Mouse (Mus musculus): ENCODE data around the gene Amotl1. TPM values are rescaled to one million over a fixed set of nuclear protein-coding genes. Genes with fewer than 3 reads are reported as not detected.
"Not testable (repeated sequence)": the region's sequence is repeated elsewhere in the genome, so short reads cannot be mapped to it uniquely, and the experiment has no call there.

Gene Amotl1
- 10 to 100 TPM; 13.9 to 15.0 TPM for total RNA-seq (2021)
- long read RNA-seq, partial matches to known transcripts = 1 of 6 reads
- long read RNA-seq, other reads (novel, unspliced or antisense) = 5 of 6 reads

DNA sequence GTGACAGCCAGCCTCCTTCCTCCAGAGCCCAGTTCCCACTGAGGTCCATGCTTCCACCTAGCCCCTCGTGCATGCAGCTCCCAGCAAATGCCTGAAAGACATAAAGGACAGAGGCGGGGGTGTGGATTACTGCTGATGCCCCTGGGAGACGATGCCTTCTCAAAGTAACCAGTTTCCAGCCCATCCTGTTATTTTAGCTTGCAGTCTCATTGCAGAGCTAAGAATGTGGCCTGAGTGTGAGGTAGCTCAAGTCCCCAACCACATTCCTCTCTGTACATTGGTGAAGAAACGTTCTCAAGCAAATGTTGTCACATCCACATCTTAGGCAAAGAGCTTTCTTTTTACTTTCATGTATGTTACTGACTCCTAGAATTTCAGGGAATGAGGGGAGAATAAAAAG lies at the start of gene Amotl1:
Gene Amotl1 (minus strand): TSS at position 101 of the 400 bp plus-strand sequence.
- no peak for DNase-seq (ENCODE audit: low spot score in 2 of 2)

DNA sequence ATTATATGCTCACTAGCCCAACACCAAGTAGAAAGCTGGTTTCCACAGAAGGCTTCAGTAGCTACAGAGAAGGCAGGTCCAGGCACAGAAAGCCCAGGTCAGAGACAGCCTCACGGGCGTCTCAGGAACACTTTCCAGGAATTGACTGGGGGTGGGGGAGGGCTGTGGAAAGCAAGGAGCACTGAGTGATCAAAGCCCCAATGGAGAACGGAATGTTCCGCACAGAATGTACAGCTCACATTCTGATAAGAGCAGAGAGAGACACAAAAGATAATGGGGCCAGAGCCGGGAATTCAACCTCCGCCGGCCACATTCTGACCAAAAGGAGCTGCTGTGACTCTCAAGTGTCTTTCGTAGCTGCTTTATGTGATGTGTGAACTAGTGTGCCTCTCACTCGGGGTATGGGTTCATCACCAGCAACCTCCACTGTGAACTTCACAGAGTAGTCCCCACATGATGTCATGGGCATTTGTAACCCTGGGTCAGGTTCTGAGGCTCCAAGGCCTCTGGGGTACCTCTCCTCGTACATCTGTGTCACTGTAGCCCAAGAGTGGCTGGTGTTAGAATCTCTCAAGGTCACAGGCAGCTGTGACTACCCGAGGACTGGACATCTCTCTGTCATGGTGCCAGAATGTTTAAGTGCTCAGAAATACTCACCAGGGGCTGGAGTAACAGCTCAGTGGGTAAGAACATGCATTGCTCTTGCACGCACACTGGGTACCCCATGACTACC lies 44.7 kb upstream of the Amotl1 start:
- no peak for DNase-seq (ENCODE audit: low spot score in 2 of 2)

DNA sequence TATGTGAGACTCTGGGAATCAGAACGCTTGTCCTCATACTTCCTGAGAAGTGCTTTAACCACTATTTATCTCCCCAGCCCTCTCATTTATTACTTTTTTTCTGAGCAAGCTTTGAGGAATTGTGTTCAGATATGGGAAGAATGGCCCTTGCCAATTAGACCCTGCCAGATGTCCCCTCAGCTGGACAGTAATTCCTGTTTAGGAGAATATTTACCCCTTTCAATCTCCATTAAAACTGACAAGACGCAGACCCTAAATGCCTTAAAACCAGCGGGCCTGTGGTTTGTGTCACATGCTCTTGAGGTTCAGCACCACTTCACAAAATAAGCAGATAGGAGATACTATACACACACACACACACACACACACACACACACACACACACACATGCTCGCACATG lies 39.5 kb upstream of the Amotl1 start:
- DNase-seq (ENCODE audit: low spot score in 2 of 2) = no peak

DNA sequence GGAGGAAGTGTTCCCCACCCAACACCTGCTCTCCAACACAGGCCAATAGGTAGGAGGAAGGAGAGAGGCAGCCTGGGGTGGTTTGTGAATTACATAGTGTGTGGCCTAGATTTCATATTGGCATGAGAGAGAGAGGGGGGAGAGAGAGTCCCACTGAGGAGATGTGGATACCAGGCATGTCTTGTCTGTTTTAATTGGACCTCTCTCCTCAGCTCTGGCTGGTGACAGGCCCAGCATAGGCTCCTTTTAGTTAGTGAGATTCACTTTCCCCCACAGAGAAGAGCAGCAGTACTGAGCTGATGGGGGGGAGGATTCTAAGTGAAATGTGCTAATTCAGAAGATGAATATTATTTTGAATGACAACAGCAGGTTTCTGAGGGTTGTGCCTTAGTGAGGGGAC lies 37.9 kb upstream of the Amotl1 start:
- no peak for DNase-seq (ENCODE audit: low spot score in 2 of 2)

DNA sequence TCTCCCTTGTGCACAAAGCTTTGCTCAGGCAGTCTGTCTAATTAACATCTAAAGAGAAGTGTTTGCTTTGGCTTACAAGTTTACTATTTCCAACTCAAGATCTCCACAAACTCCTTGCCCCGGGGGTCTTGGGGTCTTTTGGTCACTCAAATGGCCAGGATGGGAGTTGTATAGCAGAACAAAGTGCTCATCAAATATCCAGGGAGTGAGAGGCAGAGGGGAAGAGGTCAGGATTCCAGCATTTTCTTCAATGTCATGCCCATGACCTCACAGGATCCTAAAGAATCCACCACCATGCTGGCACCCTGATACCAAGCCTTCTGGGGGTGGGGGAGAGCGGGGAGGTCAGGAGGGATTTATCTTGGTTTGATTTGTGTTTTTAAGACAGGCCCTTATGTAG lies 35.7 kb upstream of the Amotl1 start:
- no peak for DNase-seq (ENCODE audit: low spot score in 2 of 2)

DNA sequence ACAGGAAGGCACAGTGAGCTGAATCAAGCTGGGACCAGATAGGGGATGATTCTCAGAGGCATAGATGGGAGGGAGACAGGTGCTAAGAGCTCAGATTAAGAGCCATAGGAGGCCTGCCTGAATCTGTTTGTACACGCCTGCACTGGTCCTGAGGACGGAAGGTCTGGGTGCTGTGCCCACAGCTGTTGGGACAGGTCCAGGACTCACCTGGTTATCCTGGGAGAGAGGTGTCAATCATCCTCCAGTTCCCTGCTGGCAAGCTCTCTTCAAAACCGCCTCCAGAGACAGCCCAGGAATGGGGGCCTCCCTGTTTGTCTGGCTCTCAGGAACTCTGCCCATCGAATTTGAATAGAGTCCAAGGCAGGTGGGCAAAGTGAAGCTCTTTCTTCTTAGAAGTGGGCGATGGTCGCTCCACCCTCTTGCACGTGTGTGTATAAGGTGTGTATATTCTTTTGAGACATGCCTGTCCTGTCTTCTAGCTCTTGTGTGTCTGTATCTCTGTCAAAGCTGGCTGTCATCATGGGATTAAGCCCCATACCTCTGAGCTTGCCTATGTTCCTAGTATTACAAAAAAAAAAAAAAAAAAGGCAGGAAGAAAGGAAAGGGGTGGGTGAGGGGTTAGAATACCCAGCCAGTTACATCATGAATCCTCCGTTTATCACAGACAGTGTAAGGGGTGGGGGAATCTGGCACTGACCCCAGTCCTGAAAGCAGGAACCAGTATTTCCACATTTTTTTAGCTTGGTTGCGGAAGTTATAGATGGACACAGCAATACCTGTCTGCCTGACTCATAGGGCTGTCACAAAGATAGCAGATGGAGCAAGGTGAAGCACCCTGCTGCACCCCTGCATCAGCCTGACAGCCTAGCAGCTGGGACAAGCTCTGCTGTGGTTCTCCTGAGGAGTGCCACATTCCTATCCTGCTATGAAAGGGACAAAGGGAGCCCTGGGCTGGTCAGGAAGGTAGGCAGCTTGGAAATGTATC lies 31.1 kb upstream of the Amotl1 start:
- no peak for DNase-seq (ENCODE audit: low spot score in 2 of 2)

DNA sequence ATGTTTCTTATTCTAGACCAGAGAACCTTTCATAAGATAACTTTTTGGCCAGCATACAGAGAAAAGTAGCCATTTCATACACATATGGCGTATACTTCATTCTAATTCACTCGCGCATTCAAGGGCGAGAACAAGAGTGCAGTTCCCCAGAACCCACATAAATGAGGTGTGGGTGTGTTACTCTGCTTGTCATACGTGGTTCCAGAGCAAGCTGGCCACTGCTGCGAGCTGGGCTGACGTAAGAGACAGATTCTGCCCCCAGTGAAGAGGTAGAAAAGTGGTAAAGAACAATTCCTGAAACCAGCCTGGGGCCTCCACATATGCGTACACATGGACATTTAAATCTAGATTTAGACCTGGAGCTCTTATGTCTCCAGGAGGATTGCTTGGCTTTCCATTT lies 29.6 kb upstream of the Amotl1 start:
- DNase-seq (ENCODE audit: low spot score in 2 of 2) = no peak

DNA sequence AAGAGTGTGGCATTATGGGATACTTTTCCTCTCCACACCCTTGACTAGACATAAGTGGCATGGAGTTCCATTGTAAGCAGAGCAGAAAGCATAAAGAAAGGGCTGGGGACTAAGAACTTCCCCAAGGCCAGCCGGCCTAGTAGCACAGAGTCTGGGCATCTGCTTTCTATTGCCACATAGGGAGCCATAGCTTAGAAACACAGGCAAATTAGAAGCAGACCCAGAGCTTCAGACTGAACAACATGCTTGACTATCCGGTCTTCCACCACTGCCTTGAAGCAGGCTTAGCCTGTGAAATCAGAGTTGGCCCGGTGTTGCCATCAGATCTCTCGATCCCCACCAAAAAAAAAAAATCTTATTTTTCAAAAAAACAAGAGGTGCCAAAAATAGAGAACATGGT lies 28.3 kb upstream of the Amotl1 start:
- no peak for DNase-seq (ENCODE audit: low spot score in 2 of 2)

DNA sequence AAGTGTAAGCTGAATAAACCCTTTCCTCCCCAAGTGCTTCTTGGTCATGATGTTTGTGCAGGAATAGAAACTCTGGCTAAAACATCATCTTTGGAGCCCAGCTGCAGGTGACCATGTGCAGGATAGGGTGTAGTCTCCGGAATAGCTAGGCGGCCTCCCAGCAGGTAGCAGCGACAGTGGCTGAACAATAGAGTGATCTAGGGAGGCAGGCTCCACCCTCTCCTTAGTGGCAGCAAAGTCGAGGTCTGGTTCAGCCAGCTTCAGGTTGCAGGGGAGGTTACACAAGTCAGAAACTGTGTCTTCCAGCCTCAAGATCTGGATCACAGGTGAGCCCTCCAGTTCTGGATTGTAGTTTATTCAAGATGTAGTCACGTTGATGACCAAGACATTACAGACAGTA lies 27.1 kb upstream of the Amotl1 start:
- not testable (repeated sequence) for DNase-seq (ENCODE audit: low spot score in 2 of 2)

DNA sequence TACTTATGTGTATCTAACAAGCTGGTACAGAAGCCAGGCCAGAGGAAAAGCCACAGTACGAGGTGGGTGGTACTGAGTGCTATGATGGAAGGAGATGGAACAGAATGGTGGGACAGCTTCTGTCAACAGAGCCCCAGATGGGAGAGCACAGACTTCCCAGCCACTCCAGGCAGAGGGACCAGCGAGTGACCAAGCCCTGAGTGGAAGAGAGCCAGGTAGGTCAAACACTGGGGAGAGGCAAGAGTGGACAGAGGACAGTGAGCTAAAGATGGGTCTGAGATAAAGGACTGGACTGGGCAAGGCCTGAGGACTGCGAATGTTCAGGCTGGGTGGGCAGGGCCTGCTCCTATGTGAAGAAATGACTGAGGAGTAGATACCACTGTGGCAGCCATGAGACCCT lies 23.5 kb upstream of the Amotl1 start:
- no peak for DNase-seq (ENCODE audit: low spot score in 2 of 2)

DNA sequence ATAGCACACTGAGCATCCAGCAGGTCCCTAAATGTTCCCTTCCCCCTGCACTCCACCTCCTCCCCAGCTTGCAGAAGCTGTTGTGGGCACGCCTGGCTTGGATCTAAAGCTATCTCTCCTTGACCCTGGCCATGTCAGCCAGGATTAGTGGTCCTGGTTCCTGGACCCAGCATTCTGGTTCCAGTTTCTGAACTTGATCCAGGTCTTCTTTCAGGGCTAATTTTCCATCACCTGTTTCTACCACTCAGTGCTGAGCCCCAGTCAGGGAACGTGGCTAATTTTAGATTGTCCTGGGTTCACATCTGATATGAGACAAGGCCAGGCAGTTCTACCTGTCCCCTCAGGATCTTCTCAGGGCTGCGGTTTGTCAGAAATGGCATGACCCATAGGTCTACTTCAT lies 21.2 kb upstream of the Amotl1 start:
- no peak for DNase-seq (ENCODE audit: low spot score in 2 of 2)

DNA sequence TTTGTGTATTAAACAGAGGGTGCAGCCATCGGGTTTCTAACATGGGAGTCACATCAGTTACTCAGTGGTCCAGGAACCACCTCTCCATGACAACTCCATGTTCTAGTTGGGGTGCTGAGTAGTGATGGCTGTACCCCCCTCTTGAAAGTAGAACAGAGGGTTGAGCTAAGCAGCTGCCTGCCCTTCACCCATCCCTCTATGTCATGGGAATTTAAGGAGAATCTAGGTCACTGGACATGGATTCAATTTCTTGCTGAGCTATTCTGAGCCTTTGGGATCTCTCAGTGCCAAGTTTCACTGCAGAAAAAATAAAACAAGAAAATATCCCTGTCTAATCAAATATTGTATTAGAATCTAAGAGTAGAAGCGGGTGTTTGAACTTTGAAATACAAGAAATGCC lies 18.7 kb upstream of the Amotl1 start:
- no peak for DNase-seq (ENCODE audit: low spot score in 2 of 2)

DNA sequence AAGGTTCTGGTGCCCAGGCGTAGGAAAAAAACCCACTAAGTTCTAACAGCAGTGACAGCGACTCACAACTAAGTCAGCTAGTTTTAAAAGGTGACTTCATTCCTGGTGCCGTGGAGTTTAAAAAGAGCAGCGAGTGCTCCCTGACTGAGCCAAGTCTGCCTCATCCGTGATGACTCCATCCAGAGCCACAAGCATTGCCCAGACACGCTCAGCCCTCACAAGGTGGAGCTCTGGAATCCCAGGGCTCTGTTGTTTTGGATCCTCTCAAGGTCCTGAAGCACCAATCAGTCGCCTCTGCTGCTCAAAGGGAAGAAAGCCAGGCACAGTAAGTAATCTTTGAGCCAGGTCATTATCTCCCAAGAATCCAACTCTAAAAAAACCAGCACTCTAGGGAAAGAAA lies 18.0 kb upstream of the Amotl1 start:
- no peak for DNase-seq (ENCODE audit: low spot score in 2 of 2)

DNA sequence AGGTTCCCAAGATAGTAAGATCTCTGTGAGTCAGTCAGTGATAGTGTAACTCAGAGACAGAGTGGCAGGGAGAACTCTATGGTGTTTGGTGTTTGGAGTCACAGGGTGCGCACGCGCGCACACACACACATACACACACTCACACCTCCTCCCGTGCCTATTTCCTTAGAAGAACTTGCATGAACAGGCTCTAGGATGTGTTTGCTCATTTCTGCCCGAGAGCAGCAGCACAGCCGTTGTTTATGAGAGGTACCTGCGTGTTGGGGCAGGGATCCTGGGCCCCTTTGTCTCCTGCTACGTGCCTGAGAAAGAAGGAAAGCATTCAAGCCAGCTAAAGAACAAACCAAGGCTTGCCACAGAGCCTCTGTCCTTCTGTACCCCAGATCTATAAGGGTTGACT lies 17.3 kb upstream of the Amotl1 start:
- DNase-seq (ENCODE audit: low spot score in 2 of 2) = no peak

DNA sequence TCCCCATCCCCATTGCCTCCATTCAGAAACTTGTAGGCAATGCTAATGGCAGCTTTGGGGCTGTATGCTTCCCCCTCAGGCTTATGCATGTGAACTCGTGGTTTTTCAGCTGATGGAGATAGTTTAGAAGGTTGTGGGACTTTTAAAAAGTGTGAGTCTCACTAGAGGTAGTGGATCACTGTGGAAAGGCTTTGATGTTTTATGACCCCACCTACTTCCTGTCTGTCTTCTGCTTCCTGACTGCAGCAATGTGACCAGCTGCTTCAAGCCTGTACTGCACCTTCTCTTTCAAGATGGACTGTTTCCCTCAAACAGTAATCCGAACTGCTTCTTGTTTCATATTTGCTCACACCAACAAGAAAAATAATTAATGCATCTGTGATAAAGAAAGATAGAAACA lies 13.1 kb upstream of the Amotl1 start:
- no peak for DNase-seq (ENCODE audit: low spot score in 2 of 2)

DNA sequence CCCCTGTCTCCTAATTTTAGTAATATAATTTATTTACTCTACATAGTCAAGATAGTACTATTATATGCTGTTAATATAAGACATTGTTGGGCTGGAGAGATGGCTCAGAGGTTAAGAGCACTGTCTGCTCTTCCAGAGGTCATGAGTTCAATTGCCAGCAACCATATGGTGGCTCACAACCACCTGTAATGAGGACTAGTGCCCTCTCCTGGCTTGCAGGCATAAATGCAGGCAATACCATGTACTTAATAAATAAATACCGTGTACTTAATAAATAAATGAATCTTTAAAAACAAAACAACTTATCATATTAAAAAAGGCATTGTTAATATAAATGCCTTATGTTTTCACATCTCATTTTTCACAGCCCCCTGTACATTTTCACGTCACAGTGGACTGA lies 9.2 kb upstream of the Amotl1 start:
- no peak for DNase-seq (ENCODE audit: low spot score in 2 of 2)

DNA sequence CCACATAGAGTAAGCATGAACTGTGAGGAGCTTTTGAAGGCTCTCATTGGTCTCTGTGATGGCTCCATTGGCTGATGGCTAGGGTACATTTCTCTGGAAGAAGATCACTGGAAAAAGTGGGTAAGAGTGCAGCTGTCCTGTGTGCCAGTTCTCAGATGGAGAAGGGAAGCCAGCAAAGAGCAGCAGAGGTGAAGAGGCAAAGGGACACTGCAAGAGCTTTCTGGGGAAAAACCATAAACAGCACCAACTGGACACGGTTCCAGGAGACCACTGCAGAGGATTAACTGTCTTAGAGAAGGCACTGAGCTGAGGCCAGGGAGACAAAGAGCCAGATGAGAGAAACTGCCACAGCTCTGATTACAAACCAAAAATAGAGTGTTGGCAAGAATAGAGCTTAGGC lies 7.9 kb upstream of the Amotl1 start:
- no peak for DNase-seq (ENCODE audit: low spot score in 2 of 2)

DNA sequence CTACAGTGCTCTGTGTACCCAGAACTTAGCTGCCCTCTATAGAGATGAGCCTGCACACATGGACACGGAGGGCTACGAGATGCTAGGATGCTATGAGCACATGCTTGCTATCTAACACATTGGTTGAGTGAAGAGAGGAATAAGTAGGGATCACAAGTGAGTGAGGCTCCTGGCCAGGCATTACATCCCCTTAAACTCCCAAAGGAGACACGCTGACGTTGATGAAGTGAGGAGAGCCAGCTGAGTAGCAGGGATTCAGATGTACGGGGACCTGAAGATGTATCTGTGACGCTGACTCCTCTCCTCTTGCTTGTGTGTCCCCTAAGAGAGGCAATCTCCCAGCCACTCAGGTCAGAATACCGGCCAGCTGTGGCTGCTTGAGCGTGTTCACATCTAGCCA lies 3.0 kb upstream of the Amotl1 start:
- DNase-seq (ENCODE audit: low spot score in 2 of 2) = no peak

DNA sequence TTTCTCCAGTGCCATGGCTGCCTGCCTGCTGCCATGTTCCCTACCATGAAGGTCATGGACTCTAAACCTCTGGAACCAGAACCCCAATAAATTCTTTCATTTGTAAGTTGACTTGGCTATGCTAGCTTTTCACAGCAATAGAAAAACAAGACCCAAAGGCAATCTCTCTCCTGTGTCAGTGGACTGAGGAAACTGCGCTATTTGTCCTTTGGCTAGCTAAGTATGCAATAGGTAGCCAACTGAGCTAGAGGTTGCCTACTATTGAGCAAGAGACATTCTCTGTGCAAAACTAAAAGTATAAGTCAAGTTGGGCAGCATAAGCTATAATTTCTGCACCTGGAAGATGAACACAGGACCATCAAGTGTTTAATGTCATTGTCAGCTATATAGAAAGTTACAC lies 1.8 kb upstream of the Amotl1 start:
- no peak for DNase-seq (ENCODE audit: low spot score in 2 of 2)

DNA sequence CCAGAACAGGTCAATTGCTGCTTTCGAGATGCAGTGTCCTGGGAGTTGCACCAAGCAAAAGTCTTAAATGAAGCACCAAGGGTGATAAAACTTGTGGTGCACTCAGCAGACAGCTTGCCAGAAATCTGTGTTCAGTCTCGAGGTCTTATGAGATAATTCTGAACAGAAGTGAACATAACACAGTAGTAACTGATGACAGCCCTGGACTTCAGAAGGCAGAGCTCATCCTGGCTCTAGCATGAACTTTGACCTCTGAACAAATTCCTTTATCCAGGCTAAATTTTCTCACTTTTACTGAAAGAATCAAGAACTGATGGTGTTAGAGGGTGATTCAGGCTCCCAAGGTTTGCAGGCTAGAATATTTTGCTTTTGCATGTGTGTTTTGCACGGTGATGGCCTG lies 1.2 kb upstream of the Amotl1 start:
- DNase-seq (ENCODE audit: low spot score in 2 of 2) = no peak

DNA sequence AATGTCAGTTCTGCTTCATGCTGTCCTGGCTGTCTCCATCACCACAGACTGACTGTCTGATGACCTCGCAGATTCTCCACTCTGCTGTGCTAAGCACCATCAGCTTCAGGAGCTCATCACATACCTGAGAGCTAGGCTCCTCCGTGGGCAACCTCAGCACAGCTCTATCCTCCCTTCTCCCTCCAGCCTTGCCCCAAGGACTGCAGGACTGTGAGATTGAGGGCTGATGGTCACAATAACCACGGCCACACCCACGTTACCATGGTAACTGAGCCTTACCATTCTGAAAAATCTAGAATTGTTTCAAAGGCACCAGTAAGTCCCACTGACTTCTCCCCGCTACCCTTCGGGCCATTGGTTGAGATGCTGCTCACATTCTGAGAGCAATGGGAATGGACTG lies 1.5 kb downstream of the Amotl1 start:
- no peak for DNase-seq (ENCODE audit: low spot score in 2 of 2)

DNA sequence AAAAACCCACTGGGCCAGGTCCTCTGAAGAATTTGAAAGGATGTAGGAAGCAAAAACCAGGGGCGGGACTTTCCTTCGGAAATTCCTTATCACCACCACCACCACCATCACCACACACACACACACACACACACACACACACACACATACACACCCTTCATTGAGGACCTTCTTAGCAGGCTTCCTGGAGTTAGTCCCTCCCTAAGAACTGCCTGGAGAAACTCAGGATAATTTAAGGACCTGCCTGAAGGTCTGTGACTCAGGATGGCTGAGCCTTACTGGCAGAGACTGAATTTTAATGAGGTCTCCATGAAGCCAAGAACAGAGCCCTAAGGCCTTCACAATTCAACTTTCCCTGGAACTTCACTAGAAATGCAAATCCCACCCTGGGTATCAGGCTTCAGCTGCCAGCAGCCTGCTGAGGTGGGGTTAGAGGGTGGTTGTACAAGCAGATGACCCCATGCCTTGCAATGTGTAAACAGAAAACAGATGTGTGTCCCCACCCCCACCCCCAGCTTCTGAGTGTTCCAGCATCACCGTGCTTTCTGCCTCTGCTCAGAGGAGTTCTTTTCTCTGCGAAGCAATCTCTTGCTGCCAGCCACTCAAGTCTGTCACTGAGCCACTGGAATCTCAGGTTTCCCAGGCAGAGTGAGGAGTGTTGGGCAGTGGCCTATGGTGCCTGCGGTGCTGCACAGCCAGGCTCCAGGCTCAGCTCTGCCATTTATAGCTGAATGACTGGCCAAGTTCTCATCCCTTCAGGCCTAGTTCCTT lies 2.4 kb downstream of the Amotl1 start:
- DNase-seq (ENCODE audit: low spot score in 2 of 2) = no peak

All from layer of hippocampus, adult 18-20 months (tissue).